Mouse (Mus musculus) G1E (cell line): Measurements from ENCODE around the gene Gm3336.

Source experiments
- CTCF ChIP-seq: IDR thresholded peaks from 2 replicates; pipeline ENCODE4 v1.5.1; 2012; ENCODE audit warnings: low read depth, low read length, inconsistent platforms, mixed read lengths
- GATA1 ChIP-seq: IDR thresholded peaks from 2 replicates; pipeline ENCODE4 v1.6.1; 2012; ENCODE audit warnings: borderline replicate concordance, low read length, inconsistent platforms, mixed read lengths
- GATA2 ChIP-seq: IDR thresholded peaks from 2 replicates; pipeline ENCODE4 v1.6.1; 2012; ENCODE audit warnings: low read depth, low read length, inconsistent platforms, borderline replicate concordance
- POLR2AphosphoS5 ChIP-seq: IDR thresholded peaks from 2 replicates; pipeline ENCODE4 v1.6.1; 2012; ENCODE audit warnings: low read depth, low read length, inconsistent platforms; ENCODE audit not compliant: insufficient replicate concordance
- TAL1 ChIP-seq: conservative IDR thresholded peaks from 2 replicates; pipeline ENCODE4 v1.6.1; 2012; ENCODE audit warnings: low read depth, low read length, inconsistent platforms, mixed read lengths

GRCm38 (mm10) chr8:70671615-70672324 is 46.6 kb upstream of the Gm3336 start:
- TF ChIP-seq CTCF (no peak), TAL1 (no peak), GATA1 (no peak), GATA2 (no peak), POLR2AphosphoS5 (no peak)
